Comparison of ENCODE assay signal across 10 mouse cellular contexts in the genomic region with DNA sequence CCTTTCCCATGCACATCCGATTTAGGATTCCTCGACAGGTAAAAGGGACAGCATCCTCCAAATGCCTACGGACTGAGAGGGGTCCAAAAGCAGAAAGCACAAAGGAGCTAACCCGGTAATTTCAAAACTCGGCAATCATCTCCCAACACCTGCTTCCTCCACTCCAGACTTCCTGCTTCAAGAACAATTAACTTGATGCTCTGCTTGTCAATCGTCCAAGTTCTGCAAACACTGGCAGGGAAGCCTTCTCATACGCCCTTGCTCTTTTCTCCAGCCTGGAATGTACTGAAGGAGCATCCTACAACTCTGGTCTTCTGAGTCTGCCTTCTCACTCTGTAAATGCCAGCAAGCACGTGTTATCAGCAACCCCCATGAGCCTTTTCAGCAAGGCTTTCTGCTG. TPM values are rescaled to one million over a fixed set of nuclear protein-coding genes. Genes with fewer than 3 reads are reported as not detected.
DNase-seq lines count a peak whose midpoint lies in the region; ATAC-seq and TF ChIP-seq lines count a peak whose summit lies in the region.
"Had no signal": no experiment of that assay in that cellular context is flagged by ENCODE, and none has a peak within 500 bp of the region (broad histone marks: within the 10 kb centered on the region; RNA-seq: fewer than 3 reads in every experiment).

No protein-coding gene starts in this region.

- TF ChIP-seq CTCF in heart, postnatal 0 days (IDR thresholded peaks at IDR 0.05; ENCODE audit: low read depth) = no peak
- no peak for TF ChIP-seq CTCF in lung, embryonic 14.5 days (IDR thresholded peaks at IDR 0.05; ENCODE audit: low read depth)

- no peak overlapping the region for H3K9ac ChIP-seq in hindbrain, embryonic 15.5 days
- H3K9ac ChIP-seq in hindbrain, embryonic 13.5 days = no peak overlapping the region
- H3K9ac ChIP-seq in forebrain, embryonic 16.5 days (replicated peaks; ENCODE audit: low read depth, low read length) = no peak overlapping the region
- no peak overlapping the region for H3K9ac ChIP-seq in heart, postnatal 0 days (replicated peaks; ENCODE audit: low read depth, low read length)
- H3K9ac ChIP-seq in lung, embryonic 14.5 days = no peak overlapping the region
- H3K9ac ChIP-seq: limb, embryonic 13.5 days had no signal

- TF ChIP-seq EP300 in heart, postnatal 0 days (IDR thresholded peaks at IDR 0.05; ENCODE audit: low read depth) = peak; percentile 94

- 58% methylated on average over 8 of the region's 8 CpGs for WGBS in hindbrain, embryonic 15.5 days
- WGBS in hindbrain, embryonic 13.5 days = 68% methylated on average over 8 of the region's 8 CpGs
- 43% methylated on average over 8 of the region's 8 CpGs for WGBS in forebrain, embryonic 16.5 days
- 30% methylated on average over 8 of the region's 8 CpGs for WGBS in heart, postnatal 0 days
- WGBS in lung, embryonic 14.5 days = 41% methylated on average over 8 of the region's 8 CpGs

- H3K36me3 ChIP-seq in hindbrain, embryonic 15.5 days = peaks cover 14% of the 10 kb centered on the region; the same call in 1 of the 2 replicates
- peaks cover 33% of the 10 kb centered on the region for H3K36me3 ChIP-seq in hindbrain, embryonic 13.5 days
- H3K36me3 ChIP-seq in forebrain, embryonic 16.5 days (ENCODE audit: control insufficient read depth, insufficient read depth) = peaks cover 16% of the 10 kb centered on the region
- H3K36me3 ChIP-seq in heart, postnatal 0 days (replicated peaks; ENCODE audit: control insufficient read depth, insufficient read depth, low read length) = peaks cover 26% of the 10 kb centered on the region
- H3K36me3 ChIP-seq in lung, embryonic 14.5 days (ENCODE audit: insufficient read depth) = peaks cover 63% of the 10 kb centered on the region

- H3K4me3 ChIP-seq in hindbrain, embryonic 15.5 days = no peak overlapping the region
- H3K4me3 ChIP-seq in hindbrain, embryonic 13.5 days = no peak overlapping the region
- H3K4me3 ChIP-seq in forebrain, embryonic 16.5 days (replicated peaks; ENCODE audit: low read length) = no peak overlapping the region
- H3K4me3 ChIP-seq in heart, postnatal 0 days (ENCODE audit: low read depth, low read length) = no peak overlapping the region
- H3K4me3 ChIP-seq in lung, embryonic 14.5 days (ENCODE audit: low read depth, low read length) = no peak overlapping the region
- H3K4me3 ChIP-seq: limb, embryonic 13.5 days had no signal

- H3K27me3 ChIP-seq in hindbrain, embryonic 15.5 days = no peaks in the 10 kb centered on the region
- no peaks in the 10 kb centered on the region for H3K27me3 ChIP-seq in hindbrain, embryonic 13.5 days
- no peaks in the 10 kb centered on the region for H3K27me3 ChIP-seq in forebrain, embryonic 16.5 days (replicated peaks; ENCODE audit: control insufficient read depth, insufficient read depth, low read length)
- no peaks in the 10 kb centered on the region for H3K27me3 ChIP-seq in heart, postnatal 0 days (ENCODE audit: control insufficient read depth, insufficient read depth, low read length)
- no peaks in the 10 kb centered on the region for H3K27me3 ChIP-seq in lung, embryonic 14.5 days (ENCODE audit: insufficient read depth, low read length)
- H3K27me3 ChIP-seq: limb, embryonic 13.5 days had no signal

- H3K4me2 ChIP-seq in hindbrain, embryonic 15.5 days = no peak overlapping the region
- no peak overlapping the region for H3K4me2 ChIP-seq in hindbrain, embryonic 13.5 days
- H3K4me2 ChIP-seq in forebrain, embryonic 16.5 days (ENCODE audit: low read length) = no peak overlapping the region; the same call in 1 of the 2 replicates
- no peak overlapping the region for H3K4me2 ChIP-seq in heart, postnatal 0 days (ENCODE audit: low read depth, low read length)
- H3K4me2 ChIP-seq in lung, embryonic 14.5 days = no peak overlapping the region
- H3K4me2 ChIP-seq: limb, embryonic 13.5 days had no signal

- H3K4me1 ChIP-seq in hindbrain, embryonic 15.5 days (replicated peaks) = peaks cover 37% of the 10 kb centered on the region
- H3K4me1 ChIP-seq in hindbrain, embryonic 13.5 days (replicated peaks) = peaks cover 51% of the 10 kb centered on the region
- peaks cover 63% of the 10 kb centered on the region for H3K4me1 ChIP-seq in forebrain, embryonic 16.5 days (replicated peaks; ENCODE audit: control insufficient read depth, insufficient read depth, low read length)
- no peaks in the 10 kb centered on the region for H3K4me1 ChIP-seq in heart, postnatal 0 days (ENCODE audit: control insufficient read depth, insufficient read depth)
- peaks cover 3% of the 10 kb centered on the region; the same call in 1 of the 2 replicates for H3K4me1 ChIP-seq in lung, embryonic 14.5 days (ENCODE audit: insufficient read depth)

- H3K9me3 ChIP-seq in hindbrain, embryonic 15.5 days = no peaks in the 10 kb centered on the region
- H3K9me3 ChIP-seq in hindbrain, embryonic 13.5 days = no peaks in the 10 kb centered on the region
- H3K9me3 ChIP-seq in forebrain, embryonic 16.5 days (ENCODE audit: control insufficient read depth, low read length) = 0 out of 2 replicates have a peak, but pooled peaks cover 2% of the 10 kb centered on the region
- H3K9me3 ChIP-seq in heart, postnatal 0 days (replicated peaks; ENCODE audit: control insufficient read depth, low read length) = no peaks in the 10 kb centered on the region
- no peaks in the 10 kb centered on the region for H3K9me3 ChIP-seq in lung, embryonic 14.5 days (ENCODE audit: low read depth, low read length)
- H3K9me3 ChIP-seq: limb, embryonic 13.5 days had no signal

- peak; percentile 75 for DNase-seq in heart, postnatal 0 days (ENCODE audit: low spot score)
- peak; percentile 72 for DNase-seq in lung, embryonic 14.5 days
- no peak for DNase-seq in thymus, postnatal 14 days
- DNase-seq in frontal cortex, postnatal 36 days (ENCODE audit: low spot score in 2 of 2) = no peak
- DNase-seq in layer of hippocampus, postnatal 14 days (ENCODE audit: low spot score in 2 of 2) = no peak
- DNase-seq: thymus, postnatal 36 days had no signal

- ATAC-seq in hindbrain, embryonic 15.5 days (ENCODE audit: low FRiP score, low read depth) = no peak
- ATAC-seq in hindbrain, embryonic 13.5 days (ENCODE audit: low FRiP score) = no peak
- no peak for ATAC-seq in forebrain, embryonic 16.5 days
- ATAC-seq in heart, postnatal 0 days (ENCODE audit: insufficient read depth, low read depth) = peak; percentile 72; the same call in 1 of the 2 replicates
- peak; percentile 48; the same call in 1 of the 2 replicates for ATAC-seq in lung, embryonic 14.5 days (ENCODE audit: insufficient read depth)

- 0 out of 2 replicates have a peak overlapping the region, but pooled peaks have one; percentile 18 for H3K27ac ChIP-seq in hindbrain, embryonic 15.5 days (replicated peaks)
- no peak overlapping the region for H3K27ac ChIP-seq in hindbrain, embryonic 13.5 days
- H3K27ac ChIP-seq in forebrain, embryonic 16.5 days (ENCODE audit: low read length) = peak overlapping the region; percentile 84
- 0 out of 2 replicates have a peak overlapping the region, but pooled peaks have one; percentile 33 for H3K27ac ChIP-seq in heart, postnatal 0 days (ENCODE audit: low read depth)
- H3K27ac ChIP-seq in lung, embryonic 14.5 days (ENCODE audit: low read depth) = peak overlapping the region; percentile 24; the same call in 1 of the 2 replicates
- H3K27ac ChIP-seq: limb, embryonic 13.5 days had no signal

RNA-seq across cellular contexts. Expression of a gene that starts 37.6 kb away (rescaled TPM):
- polyA plus RNA-seq in hindbrain, embryonic 15.5 days (2015; fragmentation: Nextera tagmentation; extraction: Ambion mirVana) = 17.8 and 21.5 TPM in 2 replicates
- polyA plus RNA-seq in hindbrain, embryonic 13.5 days (2015; fragmentation: Nextera tagmentation; extraction: Ambion mirVana) = 20.8 and 26.1 TPM in 2 replicates
- 54.6 and 68.2 TPM in 2 replicates for polyA plus RNA-seq in forebrain, embryonic 16.5 days (2015; fragmentation: Nextera tagmentation; extraction: Ambion mirVana)
- total RNA-seq in heart, postnatal 0 days (2014; rRNA removed; ENCODE audit: low replicate concordance) = 13.8 and 16.9 TPM in 2 replicates
- 6.2 and 6.8 TPM in 2 replicates for polyA plus RNA-seq in heart, postnatal 0 days (2015; fragmentation: Nextera tagmentation; extraction: Ambion mirVana)
- 33.9 and 38.4 TPM in 2 replicates for polyA plus RNA-seq in lung, embryonic 14.5 days (2014; fragmentation: Nextera tagmentation; extraction: Ambion mirVana)
- 10 to 100 TPM; 31.6 to 35.0 TPM for total RNA-seq in layer of hippocampus, postnatal 14 days (2021)

Comparison
In these comparisons a context has a peak if more than half of its experiments do, and no peak if none do; other contexts are left out.
1. ATAC-seq: peak in heart, postnatal 0 days (single experiment) and lung, embryonic 14.5 days (single experiment); none in hindbrain, embryonic 15.5 days (single experiment), hindbrain, embryonic 13.5 days (single experiment) and forebrain, embryonic 16.5 days (single experiment).
2. DNase-seq: peak in heart, postnatal 0 days (single experiment) and lung, embryonic 14.5 days (single experiment); none in thymus, postnatal 14 days (single experiment), frontal cortex, postnatal 36 days (0 of 2) and layer of hippocampus, postnatal 14 days (0 of 2).